Mouse (Mus musculus) megakaryocyte, embryonic 14.5 days (primary cell): ENCODE results near the gene Map1lc3b. TPM values are rescaled to one million over a fixed set of nuclear protein-coding genes. Genes with fewer than 3 reads are reported as not detected.

Experiments
- H3K27me3 ChIP-seq: replicated peaks from 2 replicates; pipeline ENCODE3; 2012; ENCODE audit warnings: inconsistent platforms
- H3K36me3 ChIP-seq: replicated peaks from 2 replicates; pipeline ENCODE3; 2012; ENCODE audit warnings: low read length, inconsistent platforms, mixed read lengths
- H3K4me1 ChIP-seq: 2 replicates; pipeline ENCODE4 v1.6.1; 2012; ENCODE audit warnings: inconsistent platforms
- H3K4me3 ChIP-seq: replicated peaks from 2 replicates; pipeline ENCODE3; 2012; ENCODE audit warnings: moderate library complexity, mild to moderate bottlenecking, inconsistent platforms
- H3K9me3 ChIP-seq: 2 replicates; pipeline ENCODE4 v1.6.1; 2012; ENCODE audit warnings: inconsistent platforms
- FLI1 ChIP-seq: IDR thresholded peaks from 2 replicates; pipeline ENCODE4 v1.6.1; 2012; ENCODE audit warnings: low read length, inconsistent platforms, mixed read lengths
- GATA1 ChIP-seq: IDR thresholded peaks from 3 replicates; pipeline ENCODE4 v1.6.1; 2012; ENCODE audit warnings: mixed read lengths, low read length, inconsistent platforms, borderline replicate concordance
- polyA plus RNA-seq: library from polyadenylated mRNA; stranded (reverse); fragments of >175 nt; gene quantifications from 2 replicates; pipeline ENCODE4 v1.2.3, GENCODE M21; 2012; ENCODE audit warnings: low replicate concordance; ENCODE audit not compliant: insufficient read depth

Map1lc3b gene
- polyA plus RNA-seq, 1 experiment, result 147 TPM

DNA sequence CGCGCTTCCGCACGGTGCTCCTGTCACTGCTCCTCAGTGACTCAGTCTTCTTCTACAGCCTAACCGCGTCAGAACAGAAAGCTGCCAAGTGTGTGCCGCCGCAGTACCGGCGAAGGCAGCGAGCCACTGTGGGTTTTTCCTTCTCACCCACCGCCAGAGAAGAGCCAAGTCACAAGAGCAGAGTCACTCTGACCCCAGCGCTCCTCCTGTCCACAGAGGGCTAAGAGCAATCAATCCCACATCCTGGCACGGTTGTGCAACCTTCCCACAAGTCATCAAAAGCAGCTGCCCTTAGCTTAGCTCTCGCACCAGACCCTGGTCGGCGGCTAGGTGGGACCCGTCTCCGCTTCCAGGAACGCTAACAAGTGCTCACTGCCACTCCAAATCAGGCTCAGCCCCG is 19.8 kb upstream of the Map1lc3b start:
- no peak for TF ChIP-seq FLI1
- no peak for TF ChIP-seq GATA1
- Histone ChIP-seq H3K4me3 (peak overlapping the region; percentile 84), H3K27me3 (no peaks in the 10 kb centered on the region), H3K4me1 (peaks cover 95% of the 10 kb centered on the region), H3K36me3 (peaks cover 46% of the 10 kb centered on the region), H3K9me3 (no peaks in the 10 kb centered on the region)

DNA sequence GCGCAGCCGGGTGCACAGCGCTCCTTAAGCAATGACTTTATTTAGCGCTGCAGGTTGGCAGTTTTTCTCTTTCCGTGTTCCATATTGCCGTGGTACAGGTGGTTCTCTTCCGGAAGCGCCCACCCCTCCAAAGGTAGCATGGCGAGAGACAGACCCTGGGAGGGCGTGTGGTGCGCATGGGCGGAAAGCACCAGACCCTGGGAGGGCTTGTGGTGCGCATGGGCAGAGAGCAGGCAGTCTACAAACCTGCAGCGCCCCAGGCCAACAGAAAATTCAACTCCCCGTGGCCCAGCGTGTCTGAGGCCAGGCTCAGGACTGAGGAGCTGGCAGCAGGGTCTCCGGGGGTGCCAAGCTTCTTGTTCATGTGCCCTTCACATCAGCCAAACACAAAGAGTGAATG is 19.4 kb upstream of the Map1lc3b start:
- peaks cover 95% of the 10 kb centered on the region for H3K4me1 ChIP-seq
- no peak for TF ChIP-seq FLI1
- no peak for TF ChIP-seq GATA1
- H3K4me3 ChIP-seq, result peak overlapping the region; percentile 84
- peaks cover 44% of the 10 kb centered on the region for H3K36me3 ChIP-seq
- no peaks in the 10 kb centered on the region for H3K9me3 ChIP-seq
- H3K27me3 ChIP-seq, result no peaks in the 10 kb centered on the region

DNA sequence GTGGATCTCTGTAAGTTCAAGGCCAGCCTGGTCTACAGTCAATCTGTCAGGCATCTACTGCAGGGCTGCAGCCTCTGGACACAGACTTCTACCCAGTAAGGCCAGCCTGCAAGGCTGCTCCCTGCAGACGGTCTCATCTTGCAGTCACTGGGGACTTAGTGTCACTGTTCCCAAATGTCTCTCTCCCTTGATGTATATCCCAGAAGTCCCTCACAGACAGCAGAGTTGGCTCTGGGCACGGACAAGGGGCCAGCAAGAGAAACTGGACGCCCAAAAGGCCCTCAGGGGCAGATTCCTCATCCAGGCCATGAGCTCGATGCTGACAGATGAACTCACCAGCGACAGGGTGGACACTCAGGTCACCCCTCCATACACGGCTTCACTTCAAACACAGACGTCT is 18.0 kb upstream of the Map1lc3b start:
- peaks cover 99% of the 10 kb centered on the region for H3K4me1 ChIP-seq
- no peak for TF ChIP-seq FLI1
- TF ChIP-seq GATA1, result no peak
- no peaks in the 10 kb centered on the region for H3K9me3 ChIP-seq
- no peaks in the 10 kb centered on the region for H3K27me3 ChIP-seq
- H3K36me3 ChIP-seq, result peaks cover 37% of the 10 kb centered on the region
- no peak overlapping the region for H3K4me3 ChIP-seq

DNA sequence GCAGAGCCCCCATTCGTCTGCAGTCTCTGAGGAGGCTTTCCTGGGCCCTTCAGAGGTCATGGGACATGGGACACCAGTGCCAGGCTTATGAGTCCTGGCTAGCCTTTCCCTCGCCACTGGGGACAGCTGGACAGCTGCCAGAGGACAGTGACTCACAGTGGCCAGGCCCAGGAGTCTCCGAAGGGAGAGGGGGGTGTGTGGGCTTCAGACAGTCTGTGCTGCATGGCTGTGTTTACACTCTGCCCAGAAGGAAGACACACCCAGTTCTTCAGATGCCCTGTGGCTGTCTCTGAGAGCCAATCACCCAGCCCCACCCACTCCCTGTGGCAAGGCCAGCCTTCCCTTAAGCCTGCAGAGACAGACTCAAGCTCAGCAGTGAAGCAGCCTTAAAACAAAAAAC is 16.9 kb upstream of the Map1lc3b start:
- H3K4me1 ChIP-seq, result peaks cover 99% of the 10 kb centered on the region

DNA sequence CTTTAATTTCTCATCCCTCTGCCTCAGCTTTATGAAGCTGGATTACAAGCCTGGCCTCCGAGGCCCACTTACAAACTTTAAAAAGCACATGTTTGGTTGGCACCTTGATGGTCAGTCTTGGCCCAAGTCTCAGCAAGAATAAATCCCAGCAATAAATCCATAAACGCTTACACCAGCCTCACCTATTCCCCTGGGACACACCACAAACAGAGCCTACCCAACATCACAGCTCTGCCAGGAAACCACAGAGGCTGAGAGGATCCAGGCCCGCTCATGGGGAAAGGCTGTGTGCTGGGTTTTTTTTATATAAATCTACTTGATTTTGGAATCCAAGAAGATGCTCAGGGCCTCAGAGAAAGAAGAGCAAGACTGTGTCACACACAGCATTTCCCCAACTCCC is 14.5 kb upstream of the Map1lc3b start:
- Histone ChIP-seq H3K9me3 (no peaks in the 10 kb centered on the region), H3K27me3 (no peaks in the 10 kb centered on the region), H3K4me3 (no peak overlapping the region), H3K4me1 (peaks cover 90% of the 10 kb centered on the region), H3K36me3 (peaks cover 31% of the 10 kb centered on the region)
- no peak for TF ChIP-seq FLI1
- TF ChIP-seq GATA1, result no peak

More for the DNA sequence above, 16.9 kb upstream of the Map1lc3b start:
- Histone ChIP-seq H3K36me3 (peaks cover 31% of the 10 kb centered on the region), H3K27me3 (no peaks in the 10 kb centered on the region), H3K4me3 (peak overlapping the region; percentile 33), H3K9me3 (no peaks in the 10 kb centered on the region)
- TF ChIP-seq GATA1 (no peak), FLI1 (no peak)

DNA sequence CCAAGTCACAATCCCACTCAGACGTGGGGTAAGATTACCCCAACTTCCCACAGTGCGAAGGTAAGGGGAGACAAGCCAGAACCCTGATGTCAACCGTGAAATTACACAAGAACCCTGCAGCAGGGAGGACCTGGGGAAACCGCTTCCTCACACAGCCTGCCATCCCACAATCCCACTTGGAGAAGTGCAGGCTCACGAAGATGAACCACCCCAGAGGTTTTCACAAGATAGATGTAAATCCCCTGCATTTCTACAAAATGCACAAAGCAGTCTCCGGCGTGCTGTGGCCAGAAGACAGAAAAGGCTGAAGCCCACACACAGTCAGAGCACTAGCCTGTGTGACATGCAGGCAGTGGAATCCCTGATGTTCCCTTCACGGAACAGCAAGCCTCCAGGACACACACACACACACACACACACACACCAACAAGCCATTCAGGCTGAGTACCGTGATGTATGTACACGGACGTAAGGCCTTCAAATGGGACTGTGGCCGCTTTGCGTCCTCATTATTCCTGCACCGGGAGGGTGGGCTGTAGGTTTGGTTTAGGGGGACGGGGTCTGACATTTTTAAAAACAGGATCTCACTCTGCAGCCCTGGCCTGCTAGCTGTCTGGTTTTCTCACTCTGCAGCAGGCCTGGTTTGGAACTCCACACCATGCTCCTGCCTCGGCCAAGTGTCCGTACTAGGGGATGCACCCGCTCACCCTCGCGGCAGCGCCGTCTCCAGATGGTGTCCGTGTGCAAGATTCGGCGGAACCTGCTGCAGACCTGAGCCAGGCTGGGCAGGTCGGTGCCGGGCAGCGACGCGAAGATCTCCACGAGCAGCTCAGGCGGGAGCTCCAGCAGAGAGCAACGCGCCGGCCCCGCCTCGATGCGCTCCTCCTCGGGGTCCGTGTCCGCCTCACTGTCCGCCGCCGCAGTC is 12.1 kb upstream of the Map1lc3b start:
- Histone ChIP-seq H3K36me3 (peaks cover 17% of the 10 kb centered on the region), H3K4me1 (peaks cover 67% of the 10 kb centered on the region), H3K4me3 (peak overlapping the region; percentile 96), H3K27me3 (no peaks in the 10 kb centered on the region), H3K9me3 (no peaks in the 10 kb centered on the region)
- TF ChIP-seq GATA1, result no peak
- no peak for TF ChIP-seq FLI1

DNA sequence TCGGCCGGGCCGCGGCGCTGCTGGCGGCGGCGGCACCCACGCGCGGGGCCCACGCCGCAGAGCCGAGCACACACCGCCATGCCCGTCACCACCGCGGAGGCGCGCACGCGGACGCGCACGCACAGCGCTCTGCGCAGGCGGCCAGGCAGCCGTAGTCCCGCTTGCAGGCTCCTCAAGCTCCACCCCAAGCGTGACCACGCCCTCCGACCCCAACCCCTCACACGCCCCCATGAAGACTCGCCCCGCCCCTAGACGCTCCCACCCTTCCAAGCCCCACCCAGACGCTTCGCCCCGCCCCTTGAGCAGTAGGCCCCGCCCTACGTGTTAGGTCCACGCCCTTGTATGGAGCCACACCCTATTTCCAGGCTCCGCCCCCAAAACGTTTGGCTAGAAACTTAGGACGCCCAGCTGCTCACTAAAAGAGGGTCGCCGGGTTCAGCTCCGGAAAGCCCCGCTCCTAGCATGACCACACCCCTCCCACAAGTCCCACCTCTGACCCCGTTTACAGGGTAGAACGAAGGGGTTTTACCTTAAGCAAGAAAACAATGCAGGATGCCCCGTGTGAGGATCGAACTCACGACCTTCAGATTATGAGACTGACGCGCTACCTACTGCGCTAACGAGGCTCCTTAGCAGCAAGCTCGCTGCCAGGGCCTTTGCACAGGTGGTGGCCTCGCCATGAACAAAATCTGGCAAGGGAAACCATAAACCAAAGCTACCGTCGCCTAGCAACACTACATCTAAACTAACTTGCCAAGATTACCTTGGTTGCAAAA is 11.3 kb upstream of the Map1lc3b start, which contains the start of gene Fbxo31:
TSS of gene Fbxo31 (minus strand) at position 131 of the 776 bp plus-strand sequence.
- no peaks in the 10 kb centered on the region for H3K27me3 ChIP-seq
- H3K9me3 ChIP-seq, result no peaks in the 10 kb centered on the region
- H3K36me3 ChIP-seq, result peaks cover 15% of the 10 kb centered on the region
- H3K4me3 ChIP-seq, result peak within 1 kb of the TSS; percentile 96
- peaks cover 66% of the 10 kb centered on the region for H3K4me1 ChIP-seq
- TF ChIP-seq GATA1, result no peak

DNA sequence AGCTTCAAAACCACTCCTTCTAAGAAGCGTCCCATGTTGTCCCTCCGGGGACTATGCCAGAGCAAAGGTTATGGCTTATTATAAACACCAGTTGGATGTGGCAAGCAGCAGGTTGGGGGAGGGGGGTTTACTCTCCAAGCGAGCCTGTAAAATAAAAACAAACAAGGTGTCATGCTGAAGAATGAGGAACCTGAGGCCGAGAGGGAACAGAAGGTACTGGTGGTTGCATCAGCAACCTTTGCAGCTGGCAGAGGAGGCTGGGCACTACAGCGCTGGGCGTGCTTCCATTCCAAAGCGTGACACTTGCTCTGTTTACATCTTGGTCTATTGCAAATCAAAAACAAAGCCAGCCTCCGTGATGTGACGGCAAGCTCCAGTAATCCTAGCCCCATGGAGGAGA is 9.7 kb upstream of the Map1lc3b start:
- Histone ChIP-seq H3K4me3 (no peak overlapping the region), H3K4me1 (peaks cover 60% of the 10 kb centered on the region), H3K36me3 (peaks cover 6% of the 10 kb centered on the region), H3K9me3 (no peaks in the 10 kb centered on the region), H3K27me3 (no peaks in the 10 kb centered on the region)
- TF ChIP-seq FLI1 (no peak), GATA1 (no peak)

DNA sequence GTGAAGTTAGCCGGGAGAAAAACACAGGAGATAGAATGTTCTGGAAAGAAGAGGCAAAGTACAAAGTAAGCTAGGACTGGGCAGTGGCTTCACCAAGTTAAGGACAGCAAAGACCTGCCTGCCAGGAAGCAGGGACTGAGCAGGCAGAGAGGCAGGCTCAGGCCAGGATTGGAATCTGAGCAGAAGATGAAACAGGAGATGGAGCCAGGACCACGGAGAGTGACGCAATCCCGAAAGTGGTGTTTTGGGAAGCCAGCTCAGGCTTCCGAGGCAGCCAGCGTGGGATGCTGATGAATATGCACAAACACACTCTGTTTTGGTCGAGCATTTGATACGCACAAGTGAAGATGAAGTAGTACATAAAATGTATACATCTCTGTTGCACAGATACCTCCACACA is 6.5 kb upstream of the Map1lc3b start:
- Histone ChIP-seq H3K36me3 (no peaks in the 10 kb centered on the region), H3K9me3 (no peaks in the 10 kb centered on the region), H3K4me3 (no peak overlapping the region), H3K27me3 (no peaks in the 10 kb centered on the region), H3K4me1 (peaks cover 37% of the 10 kb centered on the region)
- TF ChIP-seq FLI1 (no peak), GATA1 (no peak)

DNA sequence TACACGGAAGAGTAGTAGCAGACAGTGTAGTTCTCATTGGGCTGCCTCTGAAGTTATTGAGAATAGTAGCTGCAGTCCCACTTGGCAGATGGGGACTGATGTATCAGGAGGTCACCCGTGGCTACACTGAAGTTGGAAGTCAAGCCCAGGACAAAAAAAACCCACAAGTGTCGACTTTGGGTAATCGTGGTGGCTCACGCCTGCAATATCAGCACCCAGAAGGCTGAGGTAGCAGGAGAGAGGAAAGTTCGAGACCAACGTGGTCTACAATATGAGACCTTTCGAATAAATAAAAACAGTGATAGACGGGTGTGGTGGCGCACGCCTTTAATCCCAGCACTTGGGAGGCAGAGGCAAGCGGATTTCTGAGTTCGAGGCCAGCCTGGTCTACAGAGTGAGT is 5.4 kb upstream of the Map1lc3b start:
- TF ChIP-seq FLI1, result no peak
- no peak for TF ChIP-seq GATA1
- H3K9me3 ChIP-seq, result no peaks in the 10 kb centered on the region
- H3K4me1 ChIP-seq, result peaks cover 39% of the 10 kb centered on the region

More for the DNA sequence above, 5.4 kb upstream of the Map1lc3b start:
- Histone ChIP-seq H3K36me3 (no peaks in the 10 kb centered on the region), H3K4me3 (peak overlapping the region; percentile 86), H3K27me3 (no peaks in the 10 kb centered on the region)
